ENCODE assay signal across 25 mouse cellular contexts in the genomic region with DNA sequence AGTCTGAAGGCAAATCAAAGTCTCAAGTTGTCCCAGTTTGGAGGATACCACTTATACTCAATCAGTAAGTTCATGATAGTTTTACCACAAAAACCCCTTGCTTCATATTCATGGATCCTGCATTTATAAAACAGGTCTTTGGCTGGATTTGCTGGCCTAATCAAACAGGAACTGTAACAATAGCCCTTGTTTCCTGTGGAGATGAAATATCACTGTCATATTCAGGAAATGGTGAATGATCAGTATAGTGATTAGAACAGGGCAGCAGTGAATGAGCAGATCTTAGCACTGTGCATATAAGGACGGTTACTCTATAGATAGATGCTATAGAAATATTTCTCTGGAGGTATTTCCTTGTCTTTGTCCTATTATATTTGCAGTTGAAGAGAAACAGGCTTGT. TPM values are rescaled to one million over a fixed set of nuclear protein-coding genes. Genes with fewer than 3 reads are reported as not detected.
DNase-seq lines count a peak whose midpoint lies in the region; ATAC-seq and TF ChIP-seq lines count a peak whose summit lies in the region.
"Had no signal": no experiment of that assay in that cellular context is flagged by ENCODE, and none has a peak within 500 bp of the region (broad histone marks: within the 10 kb centered on the region; RNA-seq: fewer than 3 reads in every experiment).

No protein-coding gene starts in this region.

- H3K4me1 ChIP-seq in kidney, embryonic 14.5 days (ENCODE audit: control insufficient read depth, insufficient read depth, low read length): no peaks in the 10 kb centered on the region
- no peaks in the 10 kb centered on the region for H3K4me1 ChIP-seq in lung, postnatal 0 days (ENCODE audit: insufficient read depth, low read depth, low read length)
- H3K4me1 ChIP-seq in lung, adult 2 months (ENCODE audit: control insufficient read depth, insufficient read depth, low read length): peaks cover 5% of the 10 kb centered on the region
- H3K4me1 ChIP-seq: embryonic facial prominence, embryonic 12.5 days; embryonic facial prominence, embryonic 15.5 days; heart, embryonic 10.5 days; heart, embryonic 13.5 days; hindbrain, embryonic 12.5 days; hindbrain, embryonic 15.5 days had no signal

- H3K27me3 ChIP-seq in kidney, embryonic 14.5 days (ENCODE audit: control insufficient read depth, insufficient read depth, low read length): no peaks in the 10 kb centered on the region
- H3K27me3 ChIP-seq in lung, postnatal 0 days (replicated peaks; ENCODE audit: insufficient read depth, low read length): no peaks in the 10 kb centered on the region
- H3K27me3 ChIP-seq: embryonic facial prominence, embryonic 12.5 days; embryonic facial prominence, embryonic 15.5 days; heart, embryonic 13.5 days; hindbrain, embryonic 12.5 days; hindbrain, embryonic 15.5 days had no signal

- TF ChIP-seq EP300 in lung, postnatal 0 days (IDR thresholded peaks at IDR 0.05): peak; percentile 66; the same call in 1 of the 2 replicates

- H3K4me3 ChIP-seq in kidney, embryonic 14.5 days (ENCODE audit: low read length): no peak overlapping the region
- no peak overlapping the region for H3K4me3 ChIP-seq in lung, postnatal 0 days (ENCODE audit: low read depth, low read length)
- H3K4me3 ChIP-seq in lung, adult 2 months (replicated peaks; ENCODE audit: extremely low read depth, low read depth, low read length): no peak overlapping the region
- H3K4me3 ChIP-seq: embryonic facial prominence, embryonic 12.5 days; embryonic facial prominence, embryonic 15.5 days; heart, embryonic 10.5 days; heart, embryonic 13.5 days; hindbrain, embryonic 12.5 days; hindbrain, embryonic 15.5 days had no signal

- no peak overlapping the region for H3K27ac ChIP-seq in kidney, embryonic 14.5 days (ENCODE audit: low read depth, low read length)
- no peak overlapping the region for H3K27ac ChIP-seq in lung, postnatal 0 days (ENCODE audit: low read length)
- H3K27ac ChIP-seq: embryonic facial prominence, embryonic 12.5 days; embryonic facial prominence, embryonic 15.5 days; heart, embryonic 10.5 days; heart, embryonic 13.5 days; hindbrain, embryonic 12.5 days; hindbrain, embryonic 15.5 days had no signal

- TF ChIP-seq CTCF in lung, postnatal 0 days (IDR thresholded peaks at IDR 0.05): no peak
- no peak for TF ChIP-seq CTCF in lung, adult 2 months (IDR thresholded peaks at IDR 0.05; ENCODE audit: insufficient read depth, low read length)

- no peak for ATAC-seq in kidney, embryonic 14.5 days (ENCODE audit: low FRiP score, low TSS enrichment)
- peak; percentile 80 for ATAC-seq in lung, postnatal 0 days
- no peak for ATAC-seq in megakaryocyte progenitor cell, adult 5-6 weeks (replicated peaks; ENCODE audit: poor library complexity)
- ATAC-seq: activated CD4-positive, CD25-positive, alpha-beta regulatory T cell, adult 4 months; forebrain, embryonic 14.5 days; forebrain, postnatal 0 days had no signal

- H3K36me3 ChIP-seq in kidney, embryonic 14.5 days (ENCODE audit: control insufficient read depth, insufficient read depth, low read length): no peaks in the 10 kb centered on the region
- no peaks in the 10 kb centered on the region for H3K36me3 ChIP-seq in lung, postnatal 0 days (ENCODE audit: insufficient read depth, low read length)
- H3K36me3 ChIP-seq: embryonic facial prominence, embryonic 12.5 days; embryonic facial prominence, embryonic 15.5 days; heart, embryonic 10.5 days; heart, embryonic 13.5 days; hindbrain, embryonic 12.5 days; hindbrain, embryonic 15.5 days had no signal

- no peaks in the 10 kb centered on the region for H3K9me3 ChIP-seq in kidney, embryonic 14.5 days (ENCODE audit: control insufficient read depth, low read length)
- no peaks in the 10 kb centered on the region for H3K9me3 ChIP-seq in lung, postnatal 0 days (ENCODE audit: low read length)
- H3K9me3 ChIP-seq: embryonic facial prominence, embryonic 15.5 days; heart, embryonic 10.5 days; heart, embryonic 13.5 days; hindbrain, embryonic 12.5 days; hindbrain, embryonic 15.5 days had no signal

- no peak for TF ChIP-seq POLR2A in lung, adult 2 months (IDR thresholded peaks at IDR 0.05; ENCODE audit: borderline replicate concordance, extremely low read depth, low read depth, low read length)

- no peak overlapping the region for H3K4me2 ChIP-seq in kidney, embryonic 14.5 days (replicated peaks; ENCODE audit: low read depth, low read length)
- no peak overlapping the region for H3K4me2 ChIP-seq in lung, postnatal 0 days (replicated peaks; ENCODE audit: low read depth, low read length)
- H3K4me2 ChIP-seq: embryonic facial prominence, embryonic 12.5 days; embryonic facial prominence, embryonic 15.5 days; heart, embryonic 13.5 days; hindbrain, embryonic 12.5 days; hindbrain, embryonic 15.5 days had no signal

- H3K9ac ChIP-seq in kidney, embryonic 14.5 days (ENCODE audit: low read depth, low read length): no peak overlapping the region
- no peak overlapping the region for H3K9ac ChIP-seq in lung, postnatal 0 days (replicated peaks; ENCODE audit: low read depth)
- H3K9ac ChIP-seq: embryonic facial prominence, embryonic 12.5 days; embryonic facial prominence, embryonic 15.5 days; forebrain, postnatal 0 days; heart, embryonic 13.5 days; hindbrain, embryonic 12.5 days; hindbrain, embryonic 15.5 days had no signal

- DNase-seq in kidney, adult 9 months: peak; percentile 20
- peak; percentile 31 for DNase-seq in lung, postnatal 0 days (ENCODE audit: low spot score)
- no peak for DNase-seq in lung, adult 2 months
- peak; percentile 10 for DNase-seq in 416B (ENCODE audit: low read depth)
- DNase-seq in lung, postnatal 25 days (ENCODE audit: low spot score): peak; percentile 42
- DNase-seq in adrenal gland, postnatal 14 days: no peak
- DNase-seq: adrenal gland, adult 8-10 months; adrenal gland, postnatal 36 days; cerebellum, adult 18-20 months; cerebellum, adult 9-11 months; cerebellum, postnatal 25 days; forebrain, postnatal 0 days; gastrocnemius, postnatal 25 days had no signal

- WGBS in kidney, embryonic 14.5 days: 86% methylated on average over 1 of the region's 1 CpGs
- 40% methylated on average over 1 of the region's 1 CpGs for WGBS in lung, postnatal 0 days
- 46% methylated on average over 1 of the region's 1 CpGs for WGBS in lung, adult 2 months

RNA-seq across cellular contexts. Expression of a gene that starts 25.8 kb away (rescaled TPM):
- 2.4 and 2.5 TPM in 2 replicates for polyA plus RNA-seq in kidney, embryonic 14.5 days (2014; fragmentation: Nextera tagmentation; extraction: Ambion mirVana)
- 8.4 and 11.4 TPM in 2 replicates for polyA plus RNA-seq in lung, postnatal 0 days (2015; fragmentation: Nextera tagmentation; extraction: Ambion mirVana)
- polyA plus RNA-seq in lung, adult 2 months (2012; rRNA removed): 13.8 and 22.5 TPM in 2 replicates
- not detected in 2 replicates for total RNA-seq in megakaryocyte progenitor cell, adult 5-6 weeks (2015)
- not detected in 2 replicates for total RNA-seq in megakaryocyte progenitor cell, adult 5-6 weeks (2017)
- 9.1 and 10.8 TPM in 2 replicates for total RNA-seq in adrenal gland, postnatal 14 days (2021)
- total RNA-seq: common myeloid progenitor, adult 5-6 weeks; hematopoietic stem cell, adult 5-6 weeks had no signal

Comparison
In these comparisons a context has a peak if more than half of its experiments do, and no peak if none do; other contexts are left out.
1. DNase-seq: peak in kidney, adult 9 months (single experiment), lung, postnatal 0 days (single experiment), 416B (single experiment) and lung, postnatal 25 days (single experiment); none in lung, adult 2 months (single experiment) and adrenal gland, postnatal 14 days (single experiment).